Mouse (Mus musculus) cortical plate, adult 2 months (tissue): ENCODE measurements around the gene 3110040M04Rik.

Experiments
- CTCF ChIP-seq: fragments of 200-500 bp; IDR thresholded peaks from 2 replicates; pipeline ENCODE4 v1.5.1; 2011; ENCODE audit warnings: mild to moderate bottlenecking, control low read depth, low read length; ENCODE audit not compliant: insufficient read depth; ENCODE audit errors: extremely low read depth
- POLR2A ChIP-seq: fragments of 200-500 bp; IDR thresholded peaks from 2 replicates; pipeline ENCODE4 v1.6.1; 2011; ENCODE audit warnings: mild to moderate bottlenecking, low read length, control low read depth; ENCODE audit not compliant: insufficient read depth; ENCODE audit errors: extremely low read depth

- TF ChIP-seq POLR2A: no peak
- no peak for TF ChIP-seq CTCF
Measured at GRCm38 (mm10) chr1:151158857-151159510, 44.9 kb upstream of the 3110040M04Rik start.
